Mouse (Mus musculus) cerebellum, adult 8-10 months (tissue): ENCODE measurements around the gene Adtrp.

Experiments
- DNase-seq: peaks from one replicate; pipeline ENCODE4 v3.0.0; 2022

Gene Adtrp

GRCm38 (mm10) chr13:41827581-41827980 lies 19.9 kb downstream of the Adtrp start:
- DNase-seq: no peak

GRCm38 (mm10) chr13:41825379-41825966 lies 22.0 kb downstream of the Adtrp start:
- DNase-seq: no peak

- no peak for DNase-seq
Measured at GRCm38 (mm10) chr13:41823077-41823476, 24.4 kb downstream of the Adtrp start.

- no peak for DNase-seq
Measured at GRCm38 (mm10) chr13:41822617-41823016, 24.9 kb downstream of the Adtrp start.

GRCm38 (mm10) chr13:41822091-41822490 lies 25.4 kb downstream of the Adtrp start:
- DNase-seq: no peak

GRCm38 (mm10) chr13:41820947-41821346 lies 26.5 kb downstream of the Adtrp start:
- DNase-seq: no peak

- DNase-seq: no peak
Measured at GRCm38 (mm10) chr13:41819918-41820317, 27.6 kb downstream of the Adtrp start.

- no peak for DNase-seq
Measured at GRCm38 (mm10) chr13:41819484-41819883, 28.0 kb downstream of the Adtrp start.

- DNase-seq: no peak
Measured at GRCm38 (mm10) chr13:41817583-41817982, 29.9 kb downstream of the Adtrp start.

- DNase-seq: no peak
Measured at GRCm38 (mm10) chr13:41816643-41817042, 30.8 kb downstream of the Adtrp start.

- no peak for DNase-seq
Measured at GRCm38 (mm10) chr13:41810776-41811175, 36.7 kb downstream of the Adtrp start.

GRCm38 (mm10) chr13:41807815-41808214 lies 39.7 kb downstream of the Adtrp start:
- no peak for DNase-seq

GRCm38 (mm10) chr13:41807300-41807699 lies 40.2 kb downstream of the Adtrp start:
- no peak for DNase-seq

GRCm38 (mm10) chr13:41805138-41805820 lies 42.2 kb downstream of the Adtrp start:
- DNase-seq: no peak

GRCm38 (mm10) chr13:41803656-41804265 lies 43.7 kb downstream of the Adtrp start:
- DNase-seq: no peak

GRCm38 (mm10) chr13:41801177-41801636 lies 46.3 kb downstream of the Adtrp start:
- no peak for DNase-seq

GRCm38 (mm10) chr13:41792849-41793248 lies 54.6 kb downstream of the Adtrp start:
- no peak for DNase-seq

GRCm38 (mm10) chr13:41787863-41788536 lies 59.5 kb downstream of the Adtrp start:
- no peak for DNase-seq

- DNase-seq: no peak
Measured at GRCm38 (mm10) chr13:41786640-41787039, 60.8 kb downstream of the Adtrp start.

- DNase-seq: no peak
Measured at GRCm38 (mm10) chr13:41784889-41785701, 62.4 kb downstream of the Adtrp start.

GRCm38 (mm10) chr13:41780296-41780695 lies 67.2 kb downstream of the Adtrp start:
- no peak for DNase-seq

GRCm38 (mm10) chr13:41779603-41780180 lies 67.8 kb downstream of the Adtrp start:
- DNase-seq: no peak
